Mouse (Mus musculus): ENCODE results near the gene Prr22. TPM values are rescaled to one million over a fixed set of nuclear protein-coding genes. Genes with fewer than 3 reads are reported as not detected.

The Prr22 gene
- polyA plus RNA-seq, 2 experiments: 0.58 to 4.5 TPM

DNA sequence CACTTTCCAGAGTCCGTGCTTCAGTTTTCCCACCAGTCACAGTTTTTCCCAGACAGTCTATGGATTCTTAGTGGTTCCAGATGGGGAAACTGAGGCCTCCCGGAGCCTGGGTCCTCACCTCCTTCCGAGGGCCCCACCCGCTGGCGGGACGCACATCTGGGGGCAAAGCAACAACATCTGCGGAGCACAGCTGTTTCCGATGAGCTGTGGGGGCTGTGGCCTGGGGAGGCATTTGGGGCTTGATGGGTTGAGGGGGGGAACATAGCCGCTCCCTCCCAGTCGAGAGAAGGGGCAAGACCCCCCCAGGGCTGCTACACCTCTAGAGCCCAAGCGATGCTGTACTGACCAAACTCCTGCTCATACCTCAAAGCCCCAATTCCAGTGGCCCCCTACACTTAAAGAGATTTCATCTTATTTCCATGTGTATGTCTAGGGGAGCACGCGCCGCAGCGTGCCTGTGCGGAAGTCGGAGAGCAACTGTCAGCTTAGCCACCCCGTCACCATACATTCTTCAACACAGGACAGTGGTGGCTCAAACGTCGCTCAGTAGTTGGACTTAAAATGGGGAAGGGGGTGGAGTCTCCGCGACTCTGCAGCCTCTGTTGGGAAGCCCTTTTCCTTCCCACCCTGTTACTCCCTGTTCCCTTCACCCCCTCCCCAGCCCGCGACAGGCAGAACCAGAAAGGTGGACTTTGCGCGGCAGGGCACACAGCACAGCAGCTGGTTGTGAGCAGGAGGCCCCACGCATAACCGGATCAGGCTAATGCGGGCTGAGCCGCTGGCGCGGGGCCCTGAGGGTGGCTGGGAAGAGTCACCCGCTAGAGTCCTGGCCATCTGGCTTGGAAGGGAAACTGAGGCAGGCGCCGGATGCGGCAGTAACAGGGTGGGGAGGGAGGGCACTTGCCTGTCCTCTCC lies 15.5 kb upstream of the Prr22 start:
- no peak overlapping the region for H3K27ac ChIP-seq (replicated peaks; ENCODE audit: low read depth, low read length)
- H3K9ac ChIP-seq (ENCODE audit: low read depth, low read length, severe bottlenecking): no peak overlapping the region
- no peak for DNase-seq (ENCODE audit: low spot score)
- 9% methylated on average over 35 of the region's 36 CpGs for WGBS
- H3K36me3 ChIP-seq (ENCODE audit: control insufficient read depth, insufficient read depth, low read length): no peaks in the 10 kb centered on the region
- no peaks in the 10 kb centered on the region for H3K9me3 ChIP-seq (ENCODE audit: control insufficient read depth, low read length)
- peak overlapping the region; percentile 1; the same call in 1 of the 2 replicates for H3K4me2 ChIP-seq (replicated peaks; ENCODE audit: low read depth, low read length, severe bottlenecking)
- no peak for TF ChIP-seq POLR2A (IDR thresholded peaks at IDR 0.05; ENCODE audit: borderline replicate concordance, extremely low read depth, insufficient read depth, insufficient read length)
- peak overlapping the region; percentile 2; the same call in 1 of the 2 replicates for H3K4me3 ChIP-seq (replicated peaks; ENCODE audit: low read length)
- peaks cover 56% of the 10 kb centered on the region for H3K27me3 ChIP-seq (ENCODE audit: control insufficient read depth, insufficient read depth, low read length)
- peaks cover 16% of the 10 kb centered on the region for H3K4me1 ChIP-seq (ENCODE audit: control insufficient read depth, insufficient read depth, low read length)
- ATAC-seq (ENCODE audit: low FRiP score, low read depth): no peak

DNA sequence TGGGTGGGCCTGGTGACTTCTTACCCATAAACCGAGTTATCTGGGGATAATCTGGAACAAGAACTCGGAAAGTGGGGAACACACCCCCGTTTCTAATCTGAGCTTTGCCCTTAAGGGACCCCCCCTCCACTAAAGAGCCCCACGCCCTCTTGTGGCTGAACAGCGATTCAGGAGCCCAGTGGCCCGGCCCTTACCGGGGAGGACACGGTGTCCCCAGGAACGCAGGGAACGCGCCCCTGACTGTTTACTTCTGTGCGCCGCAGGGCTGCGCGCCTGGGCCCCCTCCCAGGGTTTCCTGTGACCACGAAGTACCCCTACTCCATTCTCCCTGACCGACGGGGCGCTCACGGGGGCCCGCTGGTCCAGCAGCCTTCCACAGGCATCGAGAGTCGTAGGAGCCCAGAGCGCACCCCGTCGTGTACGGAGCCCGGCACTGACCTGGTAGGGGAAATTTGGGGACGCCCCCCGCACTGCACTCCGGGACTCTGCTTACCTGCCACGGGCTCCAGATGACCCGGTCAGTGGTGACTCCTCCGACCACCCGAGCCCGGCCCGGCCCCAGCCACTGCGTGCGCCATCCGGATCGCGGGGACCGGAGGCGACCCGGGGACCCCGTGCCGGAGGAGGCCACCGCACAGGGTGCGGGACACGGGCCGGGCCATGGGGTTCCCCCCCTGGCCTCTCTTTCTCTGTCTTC lies 13.2 kb upstream of the Prr22 start:
- ATAC-seq (ENCODE audit: low FRiP score, low read depth) (0 out of 2 replicates have a peak, but pooled peaks have one; percentile 3), DNase-seq (ENCODE audit: low spot score) (no peak)
- H3K4me3 ChIP-seq (replicated peaks; ENCODE audit: low read length): peak overlapping the region; percentile 44
- peak overlapping the region; percentile 67 for H3K4me2 ChIP-seq (replicated peaks; ENCODE audit: low read depth, low read length, severe bottlenecking)
- WGBS: under 1% methylated on average over 51 of the region's 51 CpGs
- no peaks in the 10 kb centered on the region for H3K36me3 ChIP-seq (ENCODE audit: control insufficient read depth, insufficient read depth, low read length)
- no peak for TF ChIP-seq POLR2A (IDR thresholded peaks at IDR 0.05; ENCODE audit: borderline replicate concordance, extremely low read depth, insufficient read depth, insufficient read length)
- H3K4me1 ChIP-seq (ENCODE audit: control insufficient read depth, insufficient read depth, low read length): peaks cover 16% of the 10 kb centered on the region
- H3K9ac ChIP-seq (ENCODE audit: low read depth, low read length, severe bottlenecking): peak overlapping the region; percentile 47
- no peak overlapping the region for H3K27ac ChIP-seq (replicated peaks; ENCODE audit: low read depth, low read length)
- peaks cover 45% of the 10 kb centered on the region for H3K27me3 ChIP-seq (ENCODE audit: control insufficient read depth, insufficient read depth, low read length)
- no peaks in the 10 kb centered on the region for H3K9me3 ChIP-seq (ENCODE audit: control insufficient read depth, low read length)

GRCm38 (mm10) chr17:56757416-56758123 lies 12.5 kb upstream of the Prr22 start, which contains the start of gene Nrtn:
Gene Nrtn, minus strand, starts transcription at chr17:56757530.
- Histone ChIP-seq H3K9me3 (ENCODE audit: control insufficient read depth, low read length) (no peaks in the 10 kb centered on the region), H3K9ac (ENCODE audit: low read depth, low read length, severe bottlenecking) (peak within 1 kb of the TSS; percentile 47), H3K4me3 (replicated peaks; ENCODE audit: low read length) (peak within 1 kb of the TSS; percentile 44), H3K4me1 (ENCODE audit: control insufficient read depth, insufficient read depth, low read length) (peaks cover 21% of the 10 kb centered on the region), H3K27ac (replicated peaks; ENCODE audit: low read depth, low read length) (no peak within 1 kb of the TSS), H3K36me3 (ENCODE audit: control insufficient read depth, insufficient read depth, low read length) (no peaks in the 10 kb centered on the region), H3K27me3 (ENCODE audit: control insufficient read depth, insufficient read depth, low read length) (peaks cover 39% of the 10 kb centered on the region), H3K4me2 (replicated peaks; ENCODE audit: low read depth, low read length, severe bottlenecking) (peak within 1 kb of the TSS; percentile 67)
- DNase-seq (ENCODE audit: low spot score): peak; percentile 76
- TF ChIP-seq POLR2A (IDR thresholded peaks at IDR 0.05; ENCODE audit: borderline replicate concordance, extremely low read depth, insufficient read depth, insufficient read length): no peak
- under 1% methylated on average over 39 of the region's 48 CpGs for WGBS
- ATAC-seq (ENCODE audit: low FRiP score, low read depth): peak; percentile 78

DNA sequence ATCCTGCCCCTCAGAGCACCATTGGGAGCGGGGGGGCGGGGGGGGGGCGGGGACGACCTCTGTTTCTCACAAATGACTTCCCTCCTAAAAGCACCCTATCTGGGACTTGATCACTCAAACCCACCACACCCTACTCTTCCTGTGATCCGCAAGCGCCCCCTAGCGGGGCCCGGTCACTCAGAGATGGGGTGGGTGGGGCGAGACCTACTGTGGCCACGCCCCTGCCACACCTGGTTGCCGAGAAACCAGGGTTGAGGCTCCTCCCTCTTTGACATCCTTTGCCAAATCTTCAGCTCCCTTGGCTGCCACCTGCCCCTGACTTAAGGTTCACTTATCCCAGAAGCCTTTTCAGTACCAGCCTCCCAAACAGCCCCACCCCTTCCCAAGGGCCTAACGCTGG lies 11.9 kb upstream of the Prr22 start:
- H3K36me3 ChIP-seq (ENCODE audit: control insufficient read depth, insufficient read depth, low read length): no peaks in the 10 kb centered on the region
- peak overlapping the region; percentile 67; the same call in 1 of the 2 replicates for H3K4me2 ChIP-seq (replicated peaks; ENCODE audit: low read depth, low read length, severe bottlenecking)
- peaks cover 33% of the 10 kb centered on the region for H3K27me3 ChIP-seq (ENCODE audit: control insufficient read depth, insufficient read depth, low read length)
- TF ChIP-seq POLR2A (IDR thresholded peaks at IDR 0.05; ENCODE audit: borderline replicate concordance, extremely low read depth, insufficient read depth, insufficient read length): no peak
- WGBS: 5% methylated on average over 12 of the region's 12 CpGs
- H3K4me1 ChIP-seq (ENCODE audit: control insufficient read depth, insufficient read depth, low read length): peaks cover 25% of the 10 kb centered on the region
- H3K27ac ChIP-seq (replicated peaks; ENCODE audit: low read depth, low read length): no peak overlapping the region
- no peak for ATAC-seq (ENCODE audit: low FRiP score, low read depth)
- no peak overlapping the region for H3K9ac ChIP-seq (ENCODE audit: low read depth, low read length, severe bottlenecking)
- H3K4me3 ChIP-seq (replicated peaks; ENCODE audit: low read length): no peak overlapping the region
- DNase-seq (ENCODE audit: low spot score): no peak
- no peaks in the 10 kb centered on the region for H3K9me3 ChIP-seq (ENCODE audit: control insufficient read depth, low read length)

DNA sequence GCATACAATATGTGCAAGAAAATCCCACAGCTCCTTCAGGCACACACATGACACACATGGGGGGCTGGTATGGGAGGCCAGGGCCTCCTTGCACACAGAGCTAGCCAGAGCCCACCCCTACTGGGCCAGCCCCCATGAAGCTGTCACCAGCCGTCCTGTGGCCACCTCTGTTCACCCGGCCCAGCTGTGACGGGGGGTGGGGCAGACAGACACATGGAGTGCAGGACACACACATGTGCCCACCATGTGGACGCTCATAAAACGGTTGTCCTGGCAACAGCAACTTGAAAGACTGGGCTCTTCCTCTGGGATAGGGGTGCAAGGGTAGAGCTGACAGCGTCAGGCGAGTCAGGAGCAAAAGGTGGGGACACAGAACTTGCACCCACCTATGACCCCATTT lies 10.8 kb upstream of the Prr22 start:
- 25% methylated on average over 7 of the region's 7 CpGs for WGBS

More for the DNA sequence above, 10.8 kb upstream of the Prr22 start:
- ATAC-seq (ENCODE audit: low FRiP score, low read depth) (no peak), DNase-seq (ENCODE audit: low spot score) (no peak)
- H3K9ac ChIP-seq (ENCODE audit: low read depth, low read length, severe bottlenecking): no peak overlapping the region
- no peak overlapping the region for H3K4me3 ChIP-seq (replicated peaks; ENCODE audit: low read length)
- no peaks in the 10 kb centered on the region for H3K9me3 ChIP-seq (ENCODE audit: control insufficient read depth, low read length)
- no peaks in the 10 kb centered on the region for H3K36me3 ChIP-seq (ENCODE audit: control insufficient read depth, insufficient read depth, low read length)
- peaks cover 22% of the 10 kb centered on the region for H3K27me3 ChIP-seq (ENCODE audit: control insufficient read depth, insufficient read depth, low read length)
- no peak for TF ChIP-seq POLR2A (IDR thresholded peaks at IDR 0.05; ENCODE audit: borderline replicate concordance, extremely low read depth, insufficient read depth, insufficient read length)
- H3K27ac ChIP-seq (replicated peaks; ENCODE audit: low read depth, low read length): no peak overlapping the region
- peaks cover 22% of the 10 kb centered on the region for H3K4me1 ChIP-seq (ENCODE audit: control insufficient read depth, insufficient read depth, low read length)
- H3K4me2 ChIP-seq (replicated peaks; ENCODE audit: low read depth, low read length, severe bottlenecking): no peak overlapping the region
